Mouse (Mus musculus): ENCODE data around the gene Cped1.

Cped1 gene

DNA sequence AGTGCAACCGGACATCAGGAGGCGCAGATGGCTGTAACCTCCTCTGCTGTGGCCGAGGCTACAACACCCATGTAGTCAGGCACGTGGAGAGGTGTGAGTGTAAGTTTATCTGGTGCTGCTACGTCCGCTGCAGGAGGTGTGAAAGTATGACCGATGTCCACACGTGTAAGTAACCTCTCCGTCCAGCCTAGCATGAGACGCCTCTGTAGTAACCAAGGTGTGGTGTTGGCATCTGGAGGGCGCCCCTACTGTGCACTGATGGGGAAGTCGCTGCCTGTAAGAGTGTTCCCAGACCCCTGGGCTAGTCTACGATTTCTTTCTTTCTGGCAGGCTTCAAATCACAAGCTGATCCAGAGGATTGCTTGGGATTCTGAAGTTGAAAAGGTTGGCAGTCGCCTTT, 312.3 kb downstream of the Cped1 start:
- DNase-seq (ENCODE audit: low spot score): no peak

Measured in urinary bladder, postnatal 14 days (tissue).